Mouse (Mus musculus): ENCODE results near the gene Mapk6.

DNA sequence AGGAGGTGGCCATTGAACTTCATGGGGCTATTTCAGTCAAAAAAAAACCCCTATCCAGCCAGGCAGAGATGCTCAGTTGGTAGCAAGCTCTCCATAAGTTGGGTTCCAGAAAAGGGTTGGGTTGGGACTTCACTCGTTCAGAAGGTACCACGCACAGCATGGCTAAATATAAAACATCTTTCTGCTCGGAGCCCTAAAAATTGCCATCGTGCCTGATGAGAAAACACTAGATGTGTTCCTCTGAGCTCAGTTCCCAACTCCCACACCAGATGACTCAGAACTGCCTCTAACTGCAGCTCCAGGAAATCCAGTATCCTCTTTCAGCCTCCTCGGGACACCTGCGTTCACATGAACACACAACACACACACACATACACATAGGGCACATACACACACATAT, 71.8 kb downstream of the Mapk6 start:
- TF ChIP-seq CTCF (IDR thresholded peaks at IDR 0.05; ENCODE audit: low read depth) = no peak
- no peak for TF ChIP-seq EP300 (optimal IDR thresholded peaks at IDR 0.05)
